Mouse (Mus musculus) bone marrow, adult 2 months (tissue): ENCODE results near the gene Mrpl22.

Experiments used
- CTCF ChIP-seq: fragments of 200-500 bp; IDR thresholded peaks from 2 replicates; pipeline ENCODE4 v1.5.1; 2011; ENCODE audit warnings: low read length, control low read depth; ENCODE audit not compliant: control insufficient read depth, insufficient read depth
- POLR2A ChIP-seq: fragments of 200-500 bp; IDR thresholded peaks from 2 replicates; pipeline ENCODE4 v1.6.1; 2011; ENCODE audit warnings: low read depth, mild to moderate bottlenecking, control low read depth, low read length, borderline replicate concordance; ENCODE audit not compliant: control insufficient read depth

DNA sequence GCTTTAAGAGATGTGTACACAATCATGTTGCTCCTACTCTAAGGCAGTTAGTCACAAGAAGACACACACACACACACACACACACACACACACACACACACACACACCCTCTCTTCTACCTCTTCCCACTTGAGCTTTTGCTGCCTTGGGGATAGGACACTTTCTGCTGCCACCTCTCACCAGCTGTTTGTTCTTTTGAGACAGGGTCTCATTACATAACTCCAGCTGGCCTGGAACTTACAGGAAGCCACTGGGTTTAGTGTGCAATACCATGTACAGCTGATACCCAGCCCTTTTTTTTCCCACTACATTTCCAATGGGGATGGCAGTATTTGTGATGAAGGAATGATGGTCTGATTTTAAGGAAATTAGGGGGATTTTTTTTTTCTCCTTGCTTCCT lies 36.2 kb upstream of the Mrpl22 start:
- no peak for TF ChIP-seq CTCF
- no peak for TF ChIP-seq POLR2A
